Comparison of ENCODE assay signal across 8 mouse cellular contexts in genomic region chr8:94785247-94785985, GRCm38 (mm10). TPM values are rescaled to one million over a fixed set of nuclear protein-coding genes. Genes with fewer than 3 reads are reported as not detected.
DNase-seq lines count a peak whose midpoint lies in the region; ATAC-seq and TF ChIP-seq lines count a peak whose summit lies in the region.
"Had no signal": no experiment of that assay in that cellular context is flagged by ENCODE, and none has a peak within 500 bp of the region (broad histone marks: within the 10 kb centered on the region; RNA-seq: fewer than 3 reads in every experiment).

No protein-coding gene starts in this region.

- TF ChIP-seq POLR2A in testis, adult 2 months (IDR thresholded peaks at IDR 0.05; ENCODE audit: control insufficient read depth, low read depth, low read length) = no peak

- peak; percentile 16 for DNase-seq in retina, postnatal 1 day
- DNase-seq in retina, embryonic 14.5 days (ENCODE audit: low spot score) = no peak
- DNase-seq in adrenal gland, postnatal 10 days = peak; percentile 78
- peak; percentile 61 to 63 for DNase-seq in heart, postnatal 10 days
- no peak for DNase-seq in frontal cortex, postnatal 10 days (ENCODE audit: low spot score in 2 of 2)

- no peak overlapping the region for H3K4me2 ChIP-seq in lung, embryonic 15.5 days
- H3K4me2 ChIP-seq: hindbrain, embryonic 15.5 days had no signal

- H3K27ac ChIP-seq in lung, embryonic 15.5 days = peak overlapping the region; percentile 84
- H3K27ac ChIP-seq in testis, adult 2 months (ENCODE audit: control insufficient read depth, insufficient read depth, low read depth, low read length) = no peak overlapping the region
- H3K27ac ChIP-seq: hindbrain, embryonic 15.5 days had no signal

- TF ChIP-seq CTCF in testis, adult 2 months (IDR thresholded peaks at IDR 0.05; ENCODE audit: control insufficient read depth, insufficient read depth, insufficient replicate concordance, low read depth, low read length) = peak; percentile 42; the same call in 1 of the 2 replicates

- 41% methylated on average over 12 of the region's 12 CpGs for WGBS in lung, embryonic 15.5 days

- peak; percentile 53; the same call in 1 of the 2 replicates for ATAC-seq in lung, embryonic 15.5 days (ENCODE audit: borderline replicate concordance, extremely low read depth, low FRiP score, low TSS enrichment)

- H3K9ac ChIP-seq in lung, embryonic 15.5 days = no peak overlapping the region
- H3K9ac ChIP-seq: hindbrain, embryonic 15.5 days had no signal

- H3K27me3 ChIP-seq in lung, embryonic 15.5 days = no peaks in the 10 kb centered on the region
- no peaks in the 10 kb centered on the region for H3K27me3 ChIP-seq in testis, adult 2 months (ENCODE audit: control insufficient read depth, insufficient read depth, low read length)
- H3K27me3 ChIP-seq: hindbrain, embryonic 15.5 days had no signal

- no peaks in the 10 kb centered on the region for H3K9me3 ChIP-seq in lung, embryonic 15.5 days
- H3K9me3 ChIP-seq: hindbrain, embryonic 15.5 days had no signal

- no peak overlapping the region for H3K4me3 ChIP-seq in lung, embryonic 15.5 days
- H3K4me3 ChIP-seq in testis, adult 2 months (ENCODE audit: control insufficient read depth, low read depth, low read length) = peak overlapping the region; percentile 63
- H3K4me3 ChIP-seq: hindbrain, embryonic 15.5 days had no signal

- no peaks in the 10 kb centered on the region for H3K36me3 ChIP-seq in lung, embryonic 15.5 days
- no peaks in the 10 kb centered on the region for H3K36me3 ChIP-seq in testis, adult 2 months (ENCODE audit: control insufficient read depth, insufficient read depth, low read length)
- H3K36me3 ChIP-seq: hindbrain, embryonic 15.5 days had no signal

- intact Hi-C loops in heart, postnatal 10 days (cut with DNase I) = no loop called here

- peaks cover 16% of the 10 kb centered on the region for H3K4me1 ChIP-seq in lung, embryonic 15.5 days
- H3K4me1 ChIP-seq in testis, adult 2 months (ENCODE audit: control insufficient read depth, insufficient read depth, low read length) = peaks cover 4% of the 10 kb centered on the region

RNA-seq across cellular contexts. Expression of gene Cx3cl1, which starts 13.6 kb away (rescaled TPM):
- total RNA-seq in adrenal gland, postnatal 10 days (2021) = 10 to 100 TPM; 10.4 to 13.3 TPM
- total RNA-seq in heart, postnatal 10 days (2021) = 1 to 10 TPM; 3.4 to 3.9 TPM
- polyA plus RNA-seq in lung, embryonic 15.5 days (2015; fragmentation: Nextera tagmentation; extraction: Ambion mirVana) = 6.2 and 8.3 TPM in 2 replicates
- 5.4 and 6.4 TPM in 2 replicates for polyA plus RNA-seq in testis, adult 2 months (2012; rRNA removed)

RNA-seq across cellular contexts. Expression of gene Ccl17, which starts 24.8 kb away (rescaled TPM):
- total RNA-seq in adrenal gland, postnatal 10 days (2021) = under 1 TPM in 1 of 2 experiments, not detected in 1; 0.96 TPM
- not detected for total RNA-seq in heart, postnatal 10 days (2021)
- 0.32 TPM in 1 of 2 replicates, not detected in the other for polyA plus RNA-seq in lung, embryonic 15.5 days (2015; fragmentation: Nextera tagmentation; extraction: Ambion mirVana)
- polyA plus RNA-seq in testis, adult 2 months (2012; rRNA removed) = 2.0 and 2.7 TPM in 2 replicates

RNA-seq across cellular contexts. Expression of gene Ccl22, which starts 40.0 kb away (rescaled TPM):
- total RNA-seq in adrenal gland, postnatal 10 days (2021) = 1 to 10 TPM in 1 of 2 experiments, under 1 TPM in 1; 0.60 to 1.0 TPM
- not detected for total RNA-seq in heart, postnatal 10 days (2021)
- 0.06 TPM in 2 replicates for polyA plus RNA-seq in lung, embryonic 15.5 days (2015; fragmentation: Nextera tagmentation; extraction: Ambion mirVana)
- polyA plus RNA-seq in testis, adult 2 months (2012; rRNA removed) = 9.5 and 10.1 TPM in 2 replicates
- polyA plus RNA-seq: hindbrain, embryonic 15.5 days had no signal

RNA-seq across cellular contexts. Expression of gene Coq9, which starts 52.7 kb away (rescaled TPM):
- total RNA-seq in adrenal gland, postnatal 10 days (2021) = 100 to 1,000 TPM; 270 to 345 TPM
- 100 to 1,000 TPM; 332 to 338 TPM for total RNA-seq in heart, postnatal 10 days (2021)
- 63.0 and 68.0 TPM in 2 replicates for polyA plus RNA-seq in lung, embryonic 15.5 days (2015; fragmentation: Nextera tagmentation; extraction: Ambion mirVana)
- polyA plus RNA-seq in testis, adult 2 months (2012; rRNA removed) = 52.1 and 74.1 TPM in 2 replicates

RNA-seq across cellular contexts. Expression of gene Ciapin1, which starts 52.7 kb away (rescaled TPM):
- 100 to 1,000 TPM; 101 to 127 TPM for total RNA-seq in adrenal gland, postnatal 10 days (2021)
- 10 to 100 TPM; 74.8 to 87.7 TPM for total RNA-seq in heart, postnatal 10 days (2021)
- 104 and 105 TPM in 2 replicates for polyA plus RNA-seq in lung, embryonic 15.5 days (2015; fragmentation: Nextera tagmentation; extraction: Ambion mirVana)
- 58.3 and 77.3 TPM in 2 replicates for polyA plus RNA-seq in testis, adult 2 months (2012; rRNA removed)

Comparison
In these comparisons a context has a peak if more than half of its experiments do, and no peak if none do; other contexts are left out.
1. DNase-seq: peak in retina, postnatal 1 day (single experiment), adrenal gland, postnatal 10 days (single experiment) and heart, postnatal 10 days (2 of 2); none in retina, embryonic 14.5 days (single experiment) and frontal cortex, postnatal 10 days (0 of 2).